Mouse (Mus musculus) thymus, adult 2 months (tissue): ENCODE results near the gene Gclc.

ENCODE experiments used
- CTCF ChIP-seq: fragments of 200-500 bp; IDR thresholded peaks from 2 replicates; pipeline ENCODE4 v1.5.1; 2012; ENCODE audit warnings: mild to moderate bottlenecking, control low read depth, low read length, moderate library complexity, borderline replicate concordance; ENCODE audit not compliant: control insufficient read depth, poor library complexity, insufficient read depth; ENCODE audit errors: extremely low read depth
- POLR2A ChIP-seq: fragments of 200-500 bp; IDR thresholded peaks from 2 replicates; pipeline ENCODE4 v1.6.1; 2012; ENCODE audit warnings: mild to moderate bottlenecking, low read length, control low read depth, moderate library complexity; ENCODE audit not compliant: control insufficient read depth, poor library complexity, insufficient read depth; ENCODE audit errors: extremely low read depth

DNA sequence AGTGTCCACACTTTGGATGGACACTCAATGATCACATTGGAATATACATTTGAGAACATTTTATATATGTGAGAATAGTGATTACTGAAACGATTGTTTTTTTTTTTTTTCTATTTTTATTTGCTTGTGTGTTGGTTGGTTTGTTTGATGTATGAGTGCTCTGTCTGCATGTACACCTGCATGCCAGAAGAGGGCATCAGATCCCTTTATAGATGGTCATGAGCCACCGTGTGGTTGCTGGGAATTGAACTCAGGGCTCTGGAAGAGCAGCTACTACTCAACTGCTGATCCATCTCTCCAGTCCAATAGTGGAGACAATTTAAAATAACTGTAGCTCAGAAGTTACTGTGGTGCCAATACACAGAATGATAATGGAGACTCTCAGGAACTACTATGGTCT lies 65.0 kb downstream of the Gclc start:
- TF ChIP-seq CTCF (no peak), POLR2A (no peak)
